Mouse (Mus musculus) gastrocnemius, postnatal 25 days (tissue): ENCODE results near the gene Apon. TPM values are rescaled to one million over a fixed set of nuclear protein-coding genes. Genes with fewer than 3 reads are reported as not detected.
"Not testable (repeated sequence)": the region's sequence is repeated elsewhere in the genome, so short reads cannot be mapped to it uniquely, and the experiment has no call there.

Experiments used
- DNase-seq: peaks from one replicate; pipeline ENCODE4 v3.0.0; 2022
- long read RNA-seq, 2 experiments: library from polyadenylated mRNA; stranded (forward); transcript quantifications; one replicate each; pipeline ENCODE4 v2.0.0; 2021
- total RNA-seq, 2 experiments: library from RNA; stranded (reverse); gene quantifications; 1 replicate in 1 of 2; 2 replicates in 1 of 2; pipeline ENCODE4 v1.2.3; 2021

The Apon gene
- total RNA-seq = not detected
- long read RNA-seq, experiment 1 = 0 reads
- long read RNA-seq, experiment 2 = 0 reads

GRCm38 (mm10) chr10:128253677-128254255 lies at the start of gene Apon:
Apon (plus strand) TSS chr10:128254096.
- DNase-seq = no peak

DNA sequence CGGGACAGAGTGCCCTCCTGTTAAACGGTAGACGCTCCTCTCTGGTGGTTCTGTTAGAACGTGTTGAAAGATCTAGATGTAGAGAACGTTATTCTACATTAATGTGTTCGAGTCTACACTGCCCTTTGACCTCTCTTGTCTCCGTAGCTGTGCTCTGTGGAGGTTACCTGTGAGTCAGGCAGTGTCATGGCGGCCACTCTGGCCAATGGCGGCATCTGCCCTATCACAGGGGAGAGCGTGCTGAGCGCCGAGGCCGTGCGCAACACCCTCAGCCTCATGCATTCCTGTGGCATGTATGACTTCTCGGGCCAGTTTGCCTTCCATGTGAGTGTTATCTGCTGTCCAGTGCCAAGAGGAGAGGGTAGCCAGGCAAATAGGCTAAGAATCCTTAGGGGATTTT lies 49.0 kb upstream of the Apon start:
- DNase-seq = no peak

GRCm38 (mm10) chr10:128208326-128208725 lies 45.6 kb upstream of the Apon start:
- DNase-seq = no peak

DNA sequence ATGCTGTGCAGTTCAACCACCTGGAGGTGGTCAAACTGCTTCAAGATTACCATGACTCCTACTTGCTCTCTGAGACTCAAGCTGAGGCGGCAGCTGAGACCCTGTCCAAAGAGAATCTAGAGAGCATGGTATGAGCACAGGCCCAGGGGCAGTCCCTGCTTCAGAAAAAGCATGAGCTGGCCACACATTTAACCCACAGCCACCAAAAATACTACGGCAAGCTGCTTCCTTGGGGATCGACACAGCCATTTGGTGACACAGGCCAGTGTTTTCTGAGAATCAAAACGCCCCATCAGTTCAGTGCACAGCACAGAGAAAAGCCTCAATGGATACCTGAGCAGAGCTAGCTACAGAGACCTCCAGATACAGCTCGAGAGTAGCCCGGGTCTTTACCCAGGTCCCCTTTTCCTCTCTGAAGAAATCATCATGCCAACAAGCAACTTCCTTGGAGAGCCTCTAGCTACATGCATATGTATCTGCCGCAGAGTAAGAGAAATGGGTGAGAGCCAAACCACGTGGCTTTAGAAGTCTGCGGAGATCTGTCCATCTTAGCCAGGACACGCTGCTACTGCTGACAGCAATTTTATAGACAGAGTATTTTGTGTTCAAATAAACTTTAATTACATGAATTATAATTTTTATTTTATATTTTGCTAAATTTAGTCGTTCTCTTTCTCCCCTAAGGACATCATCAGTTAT lies 44.4 kb upstream of the Apon start:
- DNase-seq = no peak

DNA sequence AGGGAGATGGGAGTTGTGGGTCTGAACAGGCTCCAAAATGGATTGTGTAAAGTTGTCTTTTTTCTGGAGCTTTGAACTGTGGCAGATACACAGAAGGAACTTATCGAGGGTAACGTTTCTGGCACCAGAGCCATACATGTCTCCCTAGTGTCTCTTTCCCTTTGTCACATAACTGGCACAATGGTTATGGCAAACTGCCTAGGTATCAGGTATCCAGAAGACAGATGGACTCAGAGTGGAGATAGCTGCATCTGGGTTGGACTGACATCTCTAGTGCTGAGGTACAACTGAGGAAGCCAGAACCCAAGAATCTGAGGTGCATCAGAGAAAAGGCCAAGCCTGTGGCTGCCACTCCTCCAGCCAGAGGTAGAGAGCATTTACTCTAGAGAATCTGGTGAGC lies 43.8 kb upstream of the Apon start:
- no peak for DNase-seq

- DNase-seq = no peak
Measured at GRCm38 (mm10) chr10:128210954-128211353, 42.9 kb upstream of the Apon start.

GRCm38 (mm10) chr10:128211390-128212108 lies 42.3 kb upstream of the Apon start, which contains the start of gene Spryd4:
Spryd4 (minus strand) TSS chr10:128211807.
- peak; percentile 88 for DNase-seq

DNA sequence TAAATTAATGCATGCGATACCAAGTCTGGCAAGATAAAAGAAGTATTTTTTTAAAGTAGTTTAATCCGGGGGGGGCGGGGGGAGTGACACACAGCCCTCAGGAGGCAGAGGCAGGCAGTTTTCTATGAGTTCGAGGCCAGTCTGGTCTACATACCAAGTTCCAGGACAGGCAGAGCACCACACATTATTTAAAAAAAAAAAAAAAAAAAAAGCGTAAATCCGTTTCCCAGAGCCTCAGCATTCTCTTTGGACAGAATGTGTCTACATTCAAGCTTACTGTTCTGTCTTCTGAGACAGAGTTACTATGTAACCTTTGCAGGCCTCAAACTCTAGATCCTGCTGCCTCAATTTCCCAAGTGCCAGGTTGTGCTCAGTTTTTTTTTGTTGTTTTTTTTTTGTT lies 41.7 kb upstream of the Apon start:
- no peak for DNase-seq

DNA sequence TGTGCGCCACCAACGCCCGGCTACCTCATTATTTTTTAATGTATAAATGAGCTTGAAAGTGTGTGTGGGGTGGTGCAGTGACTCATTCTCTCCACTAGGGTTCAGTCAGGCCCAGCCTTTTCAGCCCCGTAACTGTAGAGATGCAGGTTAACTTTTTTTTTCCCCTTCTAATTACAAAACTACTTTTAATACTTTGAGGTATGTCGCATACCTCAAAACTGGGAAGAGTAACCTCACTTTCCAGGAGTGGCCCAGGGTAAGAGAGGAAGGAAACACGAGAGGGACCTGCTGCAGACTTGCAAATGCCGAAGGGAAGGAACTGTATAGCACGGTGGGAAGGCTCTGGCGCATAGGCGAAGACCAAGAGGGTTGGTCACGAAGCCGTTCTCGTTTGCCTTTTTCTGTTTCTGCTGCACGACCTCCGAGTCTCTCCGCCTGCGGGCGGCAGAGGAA lies 41.0 kb upstream of the Apon start:
- DNase-seq = no peak

DNA sequence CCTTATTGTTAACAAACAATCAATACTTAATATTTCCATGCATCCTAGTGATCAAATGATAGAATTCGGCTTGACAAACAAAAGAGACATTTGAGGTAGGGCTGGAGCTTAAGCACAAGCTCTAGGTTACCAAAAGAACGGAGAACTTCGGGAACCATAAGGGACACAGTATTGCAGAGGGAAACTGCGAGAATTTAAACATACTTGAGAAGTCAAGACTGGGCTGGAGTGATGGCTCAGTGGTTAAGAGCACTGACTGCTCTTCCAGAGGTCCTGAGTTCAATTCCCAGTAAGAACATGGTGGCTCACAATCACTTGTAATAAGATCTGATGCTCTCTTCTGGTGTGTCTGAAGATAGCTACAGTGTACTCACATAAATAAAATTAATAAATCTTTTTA lies 39.8 kb upstream of the Apon start:
- not testable (repeated sequence) for DNase-seq

- DNase-seq = no peak
Measured at GRCm38 (mm10) chr10:128214981-128215380, 38.9 kb upstream of the Apon start.

- no peak for DNase-seq
Measured at GRCm38 (mm10) chr10:128218387-128219117, 35.3 kb upstream of the Apon start.

DNA sequence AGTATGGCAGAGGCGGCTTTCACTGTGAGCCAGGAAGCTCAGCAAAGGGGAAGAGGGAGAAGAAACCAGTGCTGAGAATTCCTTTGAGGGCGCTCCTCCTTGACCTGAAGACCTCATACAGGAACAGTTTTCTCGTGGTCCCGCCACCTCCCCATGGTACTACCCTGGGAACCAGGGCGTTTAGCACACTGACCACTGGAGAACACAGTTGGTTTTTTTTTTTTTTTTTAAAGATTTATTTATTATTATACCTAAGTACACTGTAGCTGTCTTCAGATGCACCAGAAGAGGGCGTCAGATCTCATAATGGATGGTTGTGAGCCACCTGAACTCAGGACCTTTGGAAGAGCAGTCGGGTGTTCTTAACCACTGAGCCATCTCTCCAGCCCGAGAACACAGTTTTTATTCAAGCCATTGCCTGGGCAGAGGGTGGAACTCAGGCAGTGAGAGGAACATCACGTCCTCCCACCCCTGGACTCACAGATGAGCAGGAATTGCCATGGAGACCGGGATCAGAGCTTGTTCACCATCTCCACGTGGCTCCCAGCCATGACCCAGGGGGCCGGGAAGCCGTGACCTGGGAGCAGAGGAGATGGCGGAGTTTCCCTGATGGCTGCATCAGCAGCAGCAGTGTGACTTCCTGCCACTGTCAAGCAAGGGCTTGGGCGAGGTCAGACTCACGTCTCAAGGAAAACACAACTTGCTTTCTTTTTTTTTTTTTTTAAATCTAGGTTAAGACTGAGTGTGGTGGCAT lies 32.2 kb upstream of the Apon start:
- DNase-seq = no peak

DNA sequence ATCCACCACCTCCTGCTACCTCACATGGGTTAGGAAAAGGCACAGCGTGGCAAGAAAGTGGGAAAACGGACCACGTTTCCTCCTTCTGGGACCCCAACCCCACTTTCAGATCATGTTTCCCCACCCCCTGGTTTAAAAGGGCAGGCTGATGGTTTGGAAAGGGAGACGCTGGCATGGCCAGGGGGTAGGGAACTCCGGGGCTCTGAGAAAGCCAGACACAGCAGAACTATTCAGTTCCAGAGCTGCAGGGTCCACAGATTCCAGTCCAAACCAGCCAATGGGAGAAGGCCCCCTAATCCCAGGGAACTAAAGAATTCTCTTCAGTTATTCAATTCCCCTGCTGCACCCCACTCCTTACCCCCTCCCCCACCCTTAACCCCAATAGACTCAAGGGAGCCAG lies 28.8 kb upstream of the Apon start:
- no peak for DNase-seq

- DNase-seq = no peak
Measured at GRCm38 (mm10) chr10:128225538-128225937, 28.4 kb upstream of the Apon start, which contains the start of gene Mip. Mip (plus strand) TSS chr10:128225838.

- no peak for DNase-seq
Measured at GRCm38 (mm10) chr10:128227592-128227991, 26.3 kb upstream of the Apon start.

GRCm38 (mm10) chr10:128228009-128228408 lies 25.9 kb upstream of the Apon start:
- DNase-seq = no peak

GRCm38 (mm10) chr10:128230582-128230981 lies 23.3 kb upstream of the Apon start:
- DNase-seq = no peak

- no peak for DNase-seq
Measured at GRCm38 (mm10) chr10:128231146-128231545, 22.8 kb upstream of the Apon start.

GRCm38 (mm10) chr10:128231697-128232419 lies 22.0 kb upstream of the Apon start, which contains the start of gene Timeless:
Timeless (plus strand) TSS chr10:128232065.
- DNase-seq = peak; percentile 85
